Mouse (Mus musculus) testis, adult 2 months (tissue): Measurements from ENCODE around the gene Katnal1.

Source experiments
- CTCF ChIP-seq: fragments of 200-500 bp; IDR thresholded peaks from 2 replicates; pipeline ENCODE4 v1.5.1; 2012; ENCODE audit warnings: low read depth, mild to moderate bottlenecking, inconsistent platforms, low read length, moderate library complexity; ENCODE audit not compliant: control insufficient read depth, insufficient read depth, insufficient replicate concordance
- POLR2A ChIP-seq: fragments of 200-500 bp; IDR thresholded peaks from 2 replicates; pipeline ENCODE4 v1.6.1; 2012; ENCODE audit warnings: low read depth, mild to moderate bottlenecking, inconsistent platforms, low read length, moderate library complexity; ENCODE audit not compliant: control insufficient read depth

DNA sequence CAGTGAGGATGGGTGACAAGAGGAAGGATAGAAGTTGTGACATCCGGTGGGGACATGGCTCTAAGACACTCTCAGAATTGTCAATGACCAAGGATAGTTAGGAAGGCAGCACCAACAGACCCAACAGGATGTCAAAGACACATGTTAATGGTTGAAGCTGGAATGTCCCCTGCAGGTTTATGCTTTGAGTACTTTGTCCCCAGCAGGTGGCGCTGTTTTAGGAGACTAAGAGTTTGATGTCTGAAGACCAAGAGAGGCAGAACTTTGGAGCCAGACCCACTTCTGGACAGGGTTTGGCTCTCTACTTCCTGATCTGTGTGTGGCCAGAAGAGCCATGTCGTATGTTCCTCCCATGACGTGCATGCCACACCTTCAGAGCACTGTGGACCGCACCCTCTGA is 82.1 kb downstream of the Katnal1 start:
- TF ChIP-seq POLR2A (no peak), CTCF (no peak)
